Mouse (Mus musculus) E14TG2a.4 (cell line): ENCODE measurements around the gene Ddx27.

Experiments
- CTCF ChIP-seq: conservative IDR thresholded peaks from 2 replicates; pipeline ENCODE4 v1.5.1; 2014; ENCODE audit warnings: low read length
- NANOG ChIP-seq: IDR thresholded peaks from 2 replicates; pipeline ENCODE4 v1.6.1; 2014; ENCODE audit warnings: borderline replicate concordance, low read length, mixed read lengths

DNA sequence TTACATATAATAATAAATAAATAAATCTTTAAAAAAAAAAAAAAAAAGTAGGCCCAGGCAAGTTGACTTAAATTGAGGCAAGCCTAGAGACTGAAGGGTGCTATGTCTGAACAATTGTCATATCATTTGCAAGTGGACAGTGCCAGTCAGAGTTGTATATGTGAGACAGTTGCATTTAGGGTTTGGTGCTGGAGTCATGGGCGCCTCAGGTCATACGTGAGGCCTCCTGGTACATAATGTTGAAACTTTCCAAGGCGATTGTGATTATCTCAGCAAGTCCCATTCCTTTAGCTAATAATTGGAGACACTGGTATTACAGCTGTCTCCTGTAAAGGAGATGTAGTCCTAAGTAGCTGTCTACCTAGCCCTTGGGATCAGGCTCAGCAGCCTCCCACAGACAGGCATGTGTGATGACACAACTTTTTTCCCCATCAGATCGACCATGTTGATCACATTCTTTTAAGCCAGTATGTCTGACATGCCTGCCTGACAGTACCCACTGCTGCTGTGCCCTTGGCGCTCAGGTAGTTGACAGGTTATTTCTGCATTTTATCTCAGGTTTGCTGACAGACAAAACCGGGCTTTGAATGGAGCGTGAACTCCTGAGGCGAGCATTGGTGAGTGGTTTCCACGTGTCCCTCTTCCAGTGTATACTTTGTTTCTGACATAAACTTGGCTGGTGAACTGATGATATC is 49.8 kb downstream of the Ddx27 start:
- TF ChIP-seq CTCF = no peak
- no peak for TF ChIP-seq NANOG
